Mouse (Mus musculus): ENCODE data around the gene Ces3a.
"Not testable (repeated sequence)": the region's sequence is repeated elsewhere in the genome, so short reads cannot be mapped to it uniquely, and the experiment has no call there.

DNA sequence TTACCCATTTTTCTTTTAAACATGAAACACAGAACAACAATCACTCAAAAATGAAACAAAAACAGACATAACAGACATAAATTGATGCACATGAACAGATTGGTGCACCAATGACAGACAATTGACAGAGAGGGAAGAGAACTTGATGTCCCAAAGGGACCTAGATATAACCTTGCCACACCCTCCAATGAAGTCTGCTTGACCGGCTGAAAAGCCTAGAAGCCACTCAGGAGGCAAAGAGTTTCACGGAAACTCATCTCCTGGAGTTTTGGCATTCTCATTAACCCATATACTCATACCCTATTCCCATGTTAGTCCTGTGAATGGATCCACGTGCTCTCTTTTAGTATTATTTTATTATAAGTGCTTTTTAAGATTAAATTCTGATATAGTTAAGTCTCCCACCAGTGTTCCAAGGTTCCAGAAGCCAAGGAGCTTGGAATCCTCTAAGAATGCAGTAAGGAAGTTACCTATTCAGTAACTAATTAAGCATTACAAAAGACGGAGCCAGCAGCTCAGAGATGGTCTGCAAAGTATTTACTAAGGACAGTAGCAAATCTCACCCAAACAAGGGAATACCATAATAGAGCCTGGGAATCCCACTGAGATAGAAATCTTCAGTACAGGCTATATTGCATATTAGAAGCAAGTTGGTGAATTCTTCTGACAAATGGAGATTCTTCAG, 53.8 kb downstream of the Ces3a start:
- not testable (repeated sequence) for TF ChIP-seq POLR2A, CTCF (IDR thresholded peaks at IDR 0.05; ENCODE audit: insufficient read depth, low read depth, low read length)

Measured in olfactory bulb, adult 2 months (tissue).